Mouse (Mus musculus) bone marrow macrophage, adult 2 months (primary cell): ENCODE results near the gene Psmc6.

Source experiments
- CTCF ChIP-seq: IDR thresholded peaks from 2 replicates; pipeline ENCODE4 v1.5.1; 2012; ENCODE audit warnings: low read depth, mild to moderate bottlenecking, low read length, moderate library complexity
- POLR2A ChIP-seq: IDR thresholded peaks from 2 replicates; pipeline ENCODE4 v1.6.1; 2012; ENCODE audit warnings: mild to moderate bottlenecking, low read depth, low read length, borderline replicate concordance

DNA sequence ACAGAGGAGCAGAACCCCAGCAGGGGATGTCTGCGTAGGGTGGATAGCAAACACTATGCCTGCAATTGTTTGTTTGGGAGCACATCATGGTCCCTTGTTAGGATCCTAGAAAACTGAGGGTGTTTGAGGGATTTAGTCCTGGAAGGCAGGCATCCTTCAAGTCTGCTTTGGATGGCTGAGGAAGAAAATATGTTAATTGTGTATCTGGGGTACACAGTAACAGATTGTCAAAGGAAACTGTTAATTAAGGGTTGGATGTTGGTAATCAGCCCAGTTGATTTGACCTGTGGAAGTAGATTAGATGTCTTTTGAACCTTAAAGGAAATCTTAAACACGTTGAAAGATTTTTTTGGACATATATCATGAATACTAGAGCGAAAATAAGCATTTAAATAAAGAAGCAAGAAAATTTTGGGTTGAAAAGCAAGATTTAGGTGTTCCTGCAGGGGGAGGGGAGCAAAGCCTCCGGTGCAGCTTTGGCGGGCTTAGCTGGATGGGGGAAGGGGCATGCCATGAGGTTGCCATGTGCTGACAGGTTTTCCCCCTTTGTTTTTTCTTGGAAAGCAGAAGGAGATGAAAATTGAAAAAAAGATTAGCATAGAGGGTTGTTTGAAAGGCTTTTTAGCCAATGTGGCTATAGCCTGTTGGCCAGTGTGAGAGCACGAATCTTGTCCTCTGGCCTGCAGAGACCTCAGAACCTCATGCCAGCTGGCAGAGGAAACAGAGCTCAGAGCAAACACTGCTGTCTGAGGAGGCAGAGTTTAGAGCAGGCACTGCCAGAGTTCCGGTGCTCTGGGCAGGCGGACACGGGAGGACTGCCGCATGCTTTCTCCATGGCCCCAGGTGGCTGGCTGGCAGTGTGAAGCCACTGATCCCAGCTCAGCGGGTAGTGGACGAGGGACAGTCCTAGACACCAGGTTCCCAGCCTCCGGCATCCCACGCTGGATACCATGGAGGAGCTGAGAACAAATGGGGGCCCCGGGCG lies 34.9 kb downstream of the Psmc6 start:
- no peak for TF ChIP-seq CTCF
- TF ChIP-seq POLR2A, result no peak
